Mouse (Mus musculus) kidney, adult 10 weeks (tissue): ENCODE measurements around the gene Setdb2. TPM values are rescaled to one million over a fixed set of nuclear protein-coding genes. Genes with fewer than 3 reads are reported as not detected.

Experiments
- polyA plus RNA-seq: library from polyadenylated mRNA; stranded (reverse); fragments of 350-450 nt; fragmentation: Illumina TruSeq; extraction: RNeasy Lipid Tissue Mini Kit (QIAGEN cat#74804); gene quantifications from one replicate; pipeline ENCODE4 v1.2.3, GENCODE M21; 2014; ENCODE audit warnings: low read depth, low replicate concordance

Setdb2 gene
- polyA plus RNA-seq: 17.4 TPM

GRCm38 (mm10) chr14:59440558-59441471 lies at the start of gene Setdb2, which contains the start of gene Cab39l:
Setdb2 (minus strand) TSS chr14:59440884.
Cab39l (plus strand) TSS chr14:59440972.

GRCm38 (mm10) chr14:59395281-59395680 lies 45.4 kb downstream of the Setdb2 start, which contains the start of gene Phf11c:
Phf11c (minus strand) TSS chr14:59395381.

GRCm38 (mm10) chr14:59365244-59365644 lies 75.4 kb downstream of the Setdb2 start, which contains the start of gene Phf11d:
Phf11d (minus strand) TSS chr14:59365470.

Other genes with a start within 250 kb of the Setdb2 start
- 48.8 TPM for gene Rcbtb1, start 239.7 kb downstream of the Setdb2 start, polyA plus RNA-seq
- gene Gm6904, start 180.7 kb downstream of the Setdb2 start, polyA plus RNA-seq: not detected
- 1.0 TPM for gene Phf11a, start 143.4 kb downstream of the Setdb2 start, polyA plus RNA-seq
- gene Phf11b, start 99.5 kb downstream of the Setdb2 start, polyA plus RNA-seq: 8.6 TPM
- gene Phf11d, start 75.4 kb downstream of the Setdb2 start, polyA plus RNA-seq: 14.4 TPM
- 1.5 TPM for gene Phf11c, start 45.5 kb downstream of the Setdb2 start, polyA plus RNA-seq
- 209 TPM for gene Cab39l, start 88 bp upstream of the Setdb2 start, polyA plus RNA-seq
- gene Cdadc1, start 157.1 kb upstream of the Setdb2 start, polyA plus RNA-seq: 107 TPM
- 2.2 TPM for gene Shisa2, start 184.4 kb upstream of the Setdb2 start, polyA plus RNA-seq